Mouse (Mus musculus) thymus, postnatal 0 days (tissue): ENCODE results near the gene Vsig10. TPM values are rescaled to one million over a fixed set of nuclear protein-coding genes. Genes with fewer than 3 reads are reported as not detected.
"Not testable (repeated sequence)": the region's sequence is repeated elsewhere in the genome, so short reads cannot be mapped to it uniquely, and the experiment has no call there.

Source experiments
- DNase-seq: peaks from one replicate; pipeline ENCODE4 v3.0.0-alpha.2; 2015; ENCODE audit warnings: low spot score
- polyA plus RNA-seq: library from polyadenylated mRNA; unstranded; fragments of >200 nt; fragmentation: Nextera tagmentation; extraction: Ambion mirVana; gene quantifications from 2 replicates; pipeline ENCODE4 v1.2.1, GENCODE M21; 2015

Vsig10 gene
- polyA plus RNA-seq = 2.6 and 3.0 TPM in 2 replicates

GRCm38 (mm10) chr5:117318741-117319629, at the start of gene Vsig10:
TSS of gene Vsig10 (plus strand) at chr5:117319083.
- DNase-seq = no peak

DNA sequence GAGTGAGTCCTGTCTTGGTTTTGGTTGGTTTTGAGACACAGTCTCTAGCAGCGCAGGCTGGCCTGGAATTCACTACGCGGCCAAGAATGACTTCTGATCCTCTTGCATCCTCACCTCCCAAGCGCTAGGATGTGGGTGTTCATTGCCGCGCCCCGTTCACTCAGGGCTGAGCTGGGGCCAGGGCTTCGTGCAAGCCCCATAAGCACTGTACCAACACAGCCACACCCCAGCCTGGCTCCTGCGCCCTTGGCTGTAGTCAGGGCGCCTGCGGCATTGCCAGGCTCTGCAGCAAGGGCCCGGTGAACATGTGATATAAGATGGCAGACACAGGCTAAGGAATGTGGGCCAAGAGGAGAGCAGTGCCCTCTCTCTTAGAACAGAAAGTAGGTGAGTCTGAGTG, 49.5 kb upstream of the Vsig10 start:
- DNase-seq = no peak

DNA sequence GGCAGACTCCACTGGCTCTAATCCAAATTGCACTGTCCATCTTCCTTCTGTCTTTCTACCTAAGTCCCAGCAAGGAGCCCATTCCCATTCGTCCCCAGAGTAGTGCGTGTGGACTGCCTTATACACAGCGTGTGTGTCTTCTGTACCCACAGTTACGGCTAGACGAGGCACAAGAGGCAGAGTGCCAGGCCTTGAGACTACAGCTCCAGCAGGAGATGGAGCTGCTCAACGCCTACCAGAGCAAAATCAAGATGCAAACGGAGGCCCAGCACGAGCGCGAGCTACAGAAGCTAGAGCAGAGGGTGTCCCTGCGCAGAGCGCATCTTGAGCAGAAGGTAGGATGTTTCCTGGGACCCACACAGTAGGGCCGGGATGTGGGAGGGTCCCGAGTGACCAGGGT, 46.9 kb upstream of the Vsig10 start:
- no peak for DNase-seq

DNA sequence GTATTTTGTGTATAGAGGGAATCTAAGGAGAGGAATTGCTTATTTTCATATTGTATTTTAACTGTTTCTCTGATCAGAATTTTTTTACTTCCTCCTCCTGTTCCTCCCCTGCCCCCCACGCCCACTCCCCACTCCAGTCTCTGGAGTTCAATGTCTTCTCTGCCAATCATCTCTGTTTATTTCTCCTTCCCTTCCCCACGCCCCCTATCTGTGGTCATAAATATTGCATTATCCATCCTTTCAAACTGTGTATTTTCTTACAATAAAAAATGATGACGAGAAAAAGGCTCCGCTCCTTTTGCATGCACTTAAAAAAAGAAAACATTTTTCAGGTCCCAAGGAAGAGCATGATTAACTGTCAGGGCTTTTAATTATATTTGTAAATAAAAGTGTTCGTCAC, 44.1 kb upstream of the Vsig10 start:
- DNase-seq = no peak

DNA sequence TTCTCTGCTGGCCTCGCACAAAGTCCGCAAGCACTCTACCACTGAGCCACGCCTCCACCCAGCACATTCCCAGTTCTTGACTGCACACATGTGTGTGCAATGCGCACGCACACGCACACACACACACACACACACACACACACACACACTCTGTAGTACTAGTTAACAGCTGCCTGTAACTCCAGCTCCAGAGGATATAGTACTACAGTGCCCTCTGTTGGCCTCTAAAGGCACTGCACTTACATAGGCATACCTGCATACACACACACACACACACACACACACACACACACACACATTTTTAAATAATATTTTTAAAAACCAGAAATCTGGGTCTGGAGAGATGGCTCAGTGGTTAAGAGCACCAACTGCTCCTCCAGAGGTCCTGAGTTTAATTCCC, 41.1 kb upstream of the Vsig10 start:
- DNase-seq = no peak

DNA sequence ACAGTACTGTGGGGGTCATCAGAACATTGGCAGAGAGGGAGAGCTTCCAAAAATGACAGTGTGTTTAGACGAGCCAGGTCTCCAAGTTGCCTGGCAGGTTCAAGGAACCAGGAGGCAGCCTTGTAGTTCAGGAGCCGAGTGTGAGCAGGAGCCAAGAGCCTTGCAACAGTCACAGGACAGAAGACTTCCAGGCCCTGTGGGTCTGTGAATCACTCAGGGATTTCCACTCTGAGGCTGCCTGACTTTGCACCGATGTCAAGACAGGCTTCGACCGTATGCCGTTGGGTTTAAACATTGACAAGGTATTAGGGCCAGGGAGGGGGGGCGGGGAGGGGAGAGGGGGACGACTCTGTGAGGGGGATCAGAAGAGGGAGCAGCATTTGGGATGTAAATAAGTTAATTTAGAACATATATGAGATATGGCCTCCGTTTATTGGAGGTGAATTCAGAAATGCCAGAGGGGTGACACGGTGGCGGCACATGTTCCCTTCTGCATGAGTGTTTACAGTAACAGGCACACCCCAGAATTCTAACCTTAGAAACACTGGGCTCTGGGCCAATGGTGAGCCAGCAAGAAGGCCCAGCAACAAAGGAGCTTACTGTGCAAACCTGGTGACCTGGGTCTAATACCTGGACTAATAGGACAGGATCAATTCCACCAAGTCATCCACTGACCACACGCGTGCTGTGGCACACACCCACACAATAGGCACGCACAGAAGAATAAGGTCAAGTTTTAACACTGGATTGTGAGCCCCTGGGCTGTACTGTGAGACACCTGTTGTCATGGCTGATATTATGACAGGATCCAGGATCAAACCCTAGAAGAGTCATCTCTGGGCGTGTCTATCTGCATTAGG, 39.8 kb upstream of the Vsig10 start:
- DNase-seq = no peak

DNA sequence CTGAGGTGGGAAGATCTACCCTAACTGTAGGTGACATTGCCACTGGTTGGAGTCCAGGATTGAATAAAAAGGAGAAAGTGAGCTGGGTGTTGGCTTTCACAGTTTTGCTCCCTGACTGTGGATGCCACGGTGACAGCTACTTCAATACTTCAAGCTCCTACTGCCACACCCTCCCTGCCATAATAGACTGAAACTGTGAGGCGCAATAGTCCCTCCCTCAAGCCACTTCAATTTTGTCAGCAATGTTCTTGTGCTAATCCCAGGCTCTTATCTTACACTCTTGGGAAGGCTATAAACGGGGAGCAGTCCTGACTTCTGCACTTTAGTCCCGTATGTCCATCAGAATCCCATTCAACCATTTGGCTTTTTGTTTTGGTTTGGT, 39.2 kb upstream of the Vsig10 start:
- no peak for DNase-seq

DNA sequence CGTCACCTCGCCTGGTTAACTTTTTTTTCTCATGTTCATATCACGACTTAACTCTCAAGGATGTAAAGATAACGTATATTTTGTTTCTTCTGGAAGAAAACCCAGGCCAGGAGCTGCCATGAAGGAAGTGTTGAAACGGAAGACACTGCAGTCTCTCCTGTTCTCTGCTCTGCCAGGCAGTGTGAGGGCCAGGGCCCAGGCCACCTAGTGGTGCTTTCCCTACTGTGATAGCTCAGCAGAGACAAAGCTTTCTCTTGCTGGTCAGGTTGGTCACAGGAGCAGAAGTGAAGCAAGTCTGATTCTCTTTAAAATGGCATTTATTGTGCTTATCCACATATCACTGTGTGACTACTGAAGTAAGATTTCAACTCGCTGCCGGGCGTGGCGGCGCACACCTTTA, 37.3 kb upstream of the Vsig10 start:
- no peak for DNase-seq

DNA sequence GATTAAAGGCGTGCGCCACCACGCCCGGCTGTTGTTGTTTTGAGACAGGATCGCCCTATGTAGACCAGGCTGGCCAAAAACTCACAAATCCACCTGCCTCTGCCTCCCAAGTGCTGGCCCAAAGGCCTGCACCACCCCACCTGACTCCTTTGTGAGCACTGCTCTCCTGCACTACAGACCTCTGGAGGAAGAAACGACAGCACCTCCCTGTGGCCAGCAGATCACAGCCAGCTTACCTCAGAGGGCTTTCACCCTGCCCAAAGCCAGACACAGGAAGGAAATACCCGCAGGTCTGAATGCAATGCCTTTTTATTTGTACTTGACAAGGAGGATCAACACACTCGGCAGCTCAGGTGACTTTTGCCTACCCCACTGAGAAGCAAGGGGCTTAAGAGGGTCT, 36.5 kb upstream of the Vsig10 start:
- no peak for DNase-seq

DNA sequence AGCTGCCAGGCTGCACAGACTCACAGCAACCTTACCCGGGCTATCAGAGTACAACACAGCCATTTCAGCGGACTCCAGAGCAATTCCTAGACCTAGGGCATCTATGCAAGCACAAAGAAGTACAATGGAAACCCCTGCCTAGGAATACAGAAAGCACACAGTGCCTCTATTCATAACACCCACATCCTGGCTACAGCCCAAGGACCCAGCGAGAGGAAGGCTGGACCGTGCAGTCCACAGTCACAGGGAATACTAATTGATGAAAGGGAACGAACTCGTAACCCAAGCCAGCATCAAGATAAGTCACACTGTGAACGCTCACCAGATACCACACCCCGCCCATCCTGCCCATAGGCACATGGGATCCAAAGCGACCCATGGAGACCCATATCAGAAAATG, 34.9 kb upstream of the Vsig10 start:
- no peak for DNase-seq

- DNase-seq = no peak
Measured at GRCm38 (mm10) chr5:117284682-117285081, 34.2 kb upstream of the Vsig10 start.

DNA sequence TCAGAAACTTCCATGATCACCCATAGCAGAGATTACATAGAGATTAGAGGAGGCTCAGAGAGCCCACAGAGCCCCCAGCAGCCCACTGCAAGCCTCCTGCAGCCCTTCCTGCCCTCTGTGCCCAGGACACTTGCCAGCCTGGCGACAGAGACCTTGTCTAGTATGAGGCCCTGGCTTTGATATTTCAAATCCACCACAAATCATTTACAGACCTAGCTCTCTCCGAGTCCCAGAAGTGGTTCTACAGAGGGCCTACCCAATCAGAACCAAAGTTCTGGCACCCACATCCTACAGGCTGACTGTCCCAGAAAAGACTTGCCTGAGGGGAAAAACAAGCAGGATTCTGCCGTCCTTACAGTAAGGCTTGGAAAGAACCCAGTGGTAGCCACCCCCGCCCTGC, 33.6 kb upstream of the Vsig10 start:
- DNase-seq = no peak

DNA sequence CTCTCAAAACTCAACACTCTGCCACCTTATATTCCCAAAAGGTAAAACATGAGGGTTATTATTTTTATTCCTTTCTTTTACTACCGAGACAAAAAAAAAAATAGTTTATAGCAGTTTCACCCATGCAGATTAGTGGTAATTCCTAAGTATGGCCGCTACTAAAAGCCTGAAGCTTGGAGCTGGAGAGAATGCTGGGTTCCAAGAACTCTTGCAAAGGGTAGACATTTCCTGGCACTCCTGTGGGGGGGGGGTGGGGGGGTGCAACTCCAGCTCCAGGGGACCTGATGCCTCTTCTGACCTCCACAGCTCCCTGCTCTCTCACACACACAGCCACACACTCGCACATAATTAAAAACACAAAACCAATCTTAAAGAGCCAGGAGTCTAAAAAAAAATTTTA, 32.6 kb upstream of the Vsig10 start:
- no peak for DNase-seq

- peak; percentile 93 for DNase-seq
Measured at GRCm38 (mm10) chr5:117286831-117287822, 31.8 kb upstream of the Vsig10 start, which contains the start of gene Pebp1. TSS of gene Pebp1 (minus strand) at chr5:117287625.

GRCm38 (mm10) chr5:117289646-117290045, 29.2 kb upstream of the Vsig10 start:
- DNase-seq = no peak

GRCm38 (mm10) chr5:117290081-117290480, 28.8 kb upstream of the Vsig10 start:
- no peak for DNase-seq

- DNase-seq = no peak
Measured at GRCm38 (mm10) chr5:117291312-117291711, 27.6 kb upstream of the Vsig10 start.

DNA sequence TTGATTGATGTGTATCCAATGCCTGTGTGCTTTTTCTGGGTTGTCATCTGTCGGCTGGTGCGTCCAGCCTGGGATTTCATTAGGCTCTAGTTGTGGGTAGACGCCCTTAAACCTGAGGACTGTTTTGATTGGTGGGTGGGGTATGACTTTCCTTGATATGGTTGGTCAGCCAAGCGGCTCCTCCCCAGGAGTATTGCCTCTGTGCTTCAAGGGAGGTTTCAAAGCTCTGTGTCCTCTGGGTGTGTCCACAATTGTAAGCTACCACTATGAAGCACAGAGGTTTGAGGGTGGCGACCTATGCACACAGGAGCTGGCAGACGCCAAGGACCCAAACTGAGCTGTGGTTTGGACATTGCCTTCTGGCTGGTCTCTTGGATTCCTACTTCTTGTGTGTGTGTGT, 26.3 kb upstream of the Vsig10 start:
- DNase-seq = no peak

GRCm38 (mm10) chr5:117293776-117294175, 25.1 kb upstream of the Vsig10 start:
- not testable (repeated sequence) for DNase-seq

DNA sequence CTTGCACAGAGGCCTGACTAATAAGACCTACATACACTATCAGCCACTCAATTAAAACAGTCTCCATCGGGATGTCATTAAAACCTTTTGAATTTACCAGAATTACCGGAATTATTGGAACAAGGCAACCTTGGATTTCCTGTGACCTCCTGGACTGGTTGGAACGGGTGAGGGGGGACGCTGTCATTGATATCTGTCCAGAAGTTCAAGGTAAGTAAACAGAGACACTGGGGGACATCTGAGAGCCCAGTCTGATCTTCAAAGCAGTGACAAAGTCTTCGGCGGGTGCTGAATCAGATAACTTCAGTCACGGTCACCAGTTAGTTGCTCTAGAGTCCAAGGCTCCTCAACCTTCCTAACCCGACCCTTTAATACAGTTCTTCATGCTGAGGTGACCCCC, 23.9 kb upstream of the Vsig10 start:
- DNase-seq = no peak

DNA sequence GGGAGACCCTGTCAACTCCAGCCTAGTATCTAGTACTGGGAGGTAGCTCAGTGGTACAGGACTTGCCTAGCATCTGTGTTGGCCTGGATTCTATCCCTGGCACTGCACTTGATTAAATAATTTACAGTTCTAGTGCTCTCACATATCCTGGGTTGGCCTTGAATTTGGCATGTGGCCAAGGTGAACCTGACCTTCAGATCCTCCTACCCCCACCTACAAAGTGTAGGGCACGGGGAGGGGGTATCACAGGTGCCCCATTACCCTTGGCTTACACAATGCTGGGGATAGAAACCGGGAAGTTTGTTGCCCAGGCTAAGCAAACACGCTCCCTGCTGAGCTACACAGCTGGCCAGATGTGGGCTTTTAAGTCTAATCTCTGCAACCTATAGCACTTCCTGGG, 16.0 kb upstream of the Vsig10 start:
- no peak for DNase-seq
